Mouse (Mus musculus): Measurements from ENCODE around the gene Plgrkt. TPM values are rescaled to one million over a fixed set of nuclear protein-coding genes. Genes with fewer than 3 reads are reported as not detected.

Plgrkt gene
- total and polyA plus RNA-seq, 3 experiments = 117 to 145 TPM; not detected in 1

- peak in 1 of 2 experiments; percentile 98; a peak in 2 of 4 replicates for TF ChIP-seq POLR2A (IDR thresholded peaks at IDR 0.05; ENCODE audit: control insufficient read depth in 1 of 2, insufficient read depth in 1 of 2, low read depth in 1 of 2, low read length in 2 of 2, poor library complexity in 1 of 2)
- TF ChIP-seq POLR2AphosphoS5 (IDR thresholded peaks at IDR 0.05; ENCODE audit: borderline replicate concordance, low read depth, low read length) = 0 out of 2 replicates have a peak, but pooled peaks have one; percentile 38
- TF ChIP-seq RCOR1 (IDR thresholded peaks at IDR 0.05; ENCODE audit: low read depth, low read length) = no peak
- peaks cover 0 to 38% of the 10 kb centered on the region in 2 experiments; a peak in 2 of 4 replicates for H3K36me3 ChIP-seq (ENCODE audit: control insufficient read depth in 1 of 2, insufficient read depth in 2 of 2, low read length in 2 of 2)
Measured at GRCm38 (mm10) chr19:29361468-29362130, 5.6 kb downstream of the Plgrkt start.

GRCm38 (mm10) chr19:29360251-29360650 lies 6.9 kb downstream of the Plgrkt start:
- H3K9me3 ChIP-seq (replicated peaks; ENCODE audit: insufficient read depth, low read length) = no peaks in the 10 kb centered on the region
- peaks cover 0 to 32% of the 10 kb centered on the region in 2 experiments; a peak in 2 of 4 replicates for H3K36me3 ChIP-seq (ENCODE audit: control insufficient read depth in 1 of 2, insufficient read depth in 2 of 2, low read length in 2 of 2)
- H3K27ac ChIP-seq (ENCODE audit: control insufficient read depth, low read depth, low read length) = peak overlapping the region; percentile 54
- TF ChIP-seq CTCF (IDR thresholded peaks at IDR 0.05 in 2 of 3, conservative IDR thresholded peaks at IDR 0.05 in 1 of 3; ENCODE audit: control insufficient read depth in 1 of 3, insufficient read depth in 1 of 3, low read depth in 2 of 3, low read length in 3 of 3, poor library complexity in 1 of 3, severe bottlenecking in 1 of 3) = peak in 1 of 3 experiments; percentile 31; a peak in 1 of 6 replicates
- TF ChIP-seq MAFK (IDR thresholded peaks at IDR 0.05; ENCODE audit: borderline replicate concordance, low read depth, low read length) = no peak
- peak; percentile 100 for TF ChIP-seq GATA1 (IDR thresholded peaks at IDR 0.05; ENCODE audit: low read depth, low read length)
- TF ChIP-seq TAL1 (IDR thresholded peaks at IDR 0.05; ENCODE audit: low read length) = peak; percentile 90
- no peak for TF ChIP-seq HCFC1 (IDR thresholded peaks at IDR 0.05; ENCODE audit: low read depth, low read length)
- TF ChIP-seq RCOR1 (IDR thresholded peaks at IDR 0.05; ENCODE audit: low read depth, low read length) = no peak
- TF ChIP-seq MAX (IDR thresholded peaks at IDR 0.05; ENCODE audit: low read length) = no peak
- no peak for TF ChIP-seq UBTF (IDR thresholded peaks at IDR 0.05; ENCODE audit: borderline replicate concordance, insufficient read depth, low read depth, low read length)
- no peak for TF ChIP-seq MXI1 (IDR thresholded peaks at IDR 0.05; ENCODE audit: low read depth, low read length)
- TF ChIP-seq ELF1 (IDR thresholded peaks at IDR 0.05; ENCODE audit: low read depth, low read length) = no peak
- no peak for TF ChIP-seq CHD2 (IDR thresholded peaks at IDR 0.05; ENCODE audit: low read length)
- H3K4me3 ChIP-seq (ENCODE audit: control insufficient read depth in 1 of 2, insufficient read depth in 1 of 2, low read depth in 2 of 2, low read length in 2 of 2) = peak overlapping the region; percentile 61 to 62
- peak overlapping the region; percentile 64 for H3K9ac ChIP-seq (ENCODE audit: control insufficient read depth, low read depth, low read length, poor library complexity, severe bottlenecking)
- H3K27me3 ChIP-seq (ENCODE audit: control insufficient read depth in 1 of 2, insufficient read depth in 2 of 2, low read length in 2 of 2) = no peaks in the 10 kb centered on the region
- DNase-seq (ENCODE audit: low read depth, low spot score) = peak; percentile 84
- H3K4me1 ChIP-seq (ENCODE audit: control insufficient read depth in 1 of 2, insufficient read depth in 2 of 2, low read length in 2 of 2) = peaks cover 11 to 26% of the 10 kb centered on the region in 2 experiments
- H3K79me2 ChIP-seq (ENCODE audit: control insufficient read depth, insufficient read depth, low read length, poor library complexity) = peaks cover 2% of the 10 kb centered on the region; the same call in 1 of the 2 replicates

More at GRCm38 (mm10) chr19:29361468-29362130, 5.6 kb downstream of the Plgrkt start:
- peak overlapping the region; percentile 42 for H3K27ac ChIP-seq (ENCODE audit: control insufficient read depth, low read depth, low read length)
- peak overlapping the region; percentile 64 for H3K9ac ChIP-seq (ENCODE audit: control insufficient read depth, low read depth, low read length, poor library complexity, severe bottlenecking)
- peak overlapping the region; percentile 61 to 62 for H3K4me3 ChIP-seq (ENCODE audit: control insufficient read depth in 1 of 2, insufficient read depth in 1 of 2, low read depth in 2 of 2, low read length in 2 of 2)
- no peaks in the 10 kb centered on the region for H3K27me3 ChIP-seq (ENCODE audit: control insufficient read depth in 1 of 2, insufficient read depth in 2 of 2, low read length in 2 of 2)
- peak; percentile 100 for DNase-seq (ENCODE audit: low read depth, low spot score)
- no peaks in the 10 kb centered on the region for H3K9me3 ChIP-seq (replicated peaks; ENCODE audit: insufficient read depth, low read length)
- H3K79me2 ChIP-seq (ENCODE audit: control insufficient read depth, insufficient read depth, low read length, poor library complexity) = peaks cover 2% of the 10 kb centered on the region; the same call in 1 of the 2 replicates
- H3K4me1 ChIP-seq (ENCODE audit: control insufficient read depth in 1 of 2, insufficient read depth in 2 of 2, low read length in 2 of 2) = peaks cover 16 to 33% of the 10 kb centered on the region in 2 experiments
